Mouse (Mus musculus): ENCODE measurements around the gene Rccd1.

Rccd1 gene

GRCm38 (mm10) chr7:80297041-80297440 lies 27.2 kb downstream of the Rccd1 start:
- DNase-seq, result no peak

- DNase-seq, result no peak
Observed at GRCm38 (mm10) chr7:80296462-80296861, 27.8 kb downstream of the Rccd1 start.

- peak; percentile 10 to 14 for DNase-seq
Observed at GRCm38 (mm10) chr7:80294764-80295648, 29.2 kb downstream of the Rccd1 start.

GRCm38 (mm10) chr7:80294062-80294763 lies 30.0 kb downstream of the Rccd1 start, which contains the start of gene Prc1:
Gene Prc1, plus strand, starts transcription at chr7:80294450.
- DNase-seq, result peak; percentile 98 to 99

GRCm38 (mm10) chr7:80287736-80288135 lies 36.5 kb downstream of the Rccd1 start:
- no peak for DNase-seq

- DNase-seq, result no peak
Observed at GRCm38 (mm10) chr7:80285725-80286124, 38.5 kb downstream of the Rccd1 start.

GRCm38 (mm10) chr7:80284391-80284790 lies 39.9 kb downstream of the Rccd1 start:
- no peak for DNase-seq

- DNase-seq, result no peak
Observed at GRCm38 (mm10) chr7:80283226-80283918, 40.9 kb downstream of the Rccd1 start.

- no peak for DNase-seq
Observed at GRCm38 (mm10) chr7:80281646-80282045, 42.6 kb downstream of the Rccd1 start.

GRCm38 (mm10) chr7:80280998-80281397 lies 43.3 kb downstream of the Rccd1 start:
- peak in 1 of 2 experiments; percentile 36 for DNase-seq

GRCm38 (mm10) chr7:80280032-80280431 lies 44.2 kb downstream of the Rccd1 start:
- no peak for DNase-seq

GRCm38 (mm10) chr7:80276374-80276773 lies 47.9 kb downstream of the Rccd1 start:
- DNase-seq, result no peak

- DNase-seq, result no peak
Observed at GRCm38 (mm10) chr7:80273456-80273855, 50.8 kb downstream of the Rccd1 start.

GRCm38 (mm10) chr7:80269751-80270255 lies 54.5 kb downstream of the Rccd1 start:
- no peak for DNase-seq

- DNase-seq, result peak; percentile 92 to 94
Observed at GRCm38 (mm10) chr7:80268897-80269750, 55.1 kb downstream of the Rccd1 start, which contains the start of gene Vps33b. Gene Vps33b, plus strand, starts transcription at chr7:80269649.

GRCm38 (mm10) chr7:80267764-80268163 lies 56.5 kb downstream of the Rccd1 start:
- DNase-seq, result no peak

GRCm38 (mm10) chr7:80264606-80265005 lies 59.6 kb downstream of the Rccd1 start:
- no peak for DNase-seq

GRCm38 (mm10) chr7:80261372-80261990 lies 62.8 kb downstream of the Rccd1 start:
- no peak for DNase-seq

GRCm38 (mm10) chr7:80260625-80261371 lies 63.5 kb downstream of the Rccd1 start, which contains the start of gene Ngrn:
Gene Ngrn, plus strand, starts transcription at chr7:80261215.
- DNase-seq, result peak; percentile 81 to 83

- DNase-seq, result no peak
Observed at GRCm38 (mm10) chr7:80257706-80258105, 66.5 kb downstream of the Rccd1 start.

- peak; percentile 33 to 35 for DNase-seq
Observed at GRCm38 (mm10) chr7:80255981-80256380, 68.3 kb downstream of the Rccd1 start.
